Mouse (Mus musculus): ENCODE data around the gene Tmc3. TPM values are rescaled to one million over a fixed set of nuclear protein-coding genes. Genes with fewer than 3 reads are reported as not detected.

The Tmc3 gene
- polyA plus RNA-seq, 1 experiment from 2014 or later: 0.33 TPM

GRCm38 (mm10) chr7:83667936-83668645 is 83.4 kb downstream of the Tmc3 start:
- Histone ChIP-seq H3K9ac (ENCODE audit: low read depth, low read length) (no peak overlapping the region), H3K4me2 (ENCODE audit: low read length) (no peak overlapping the region), H3K4me1 (ENCODE audit: control insufficient read depth, insufficient read depth, low read depth, low read length) (no peaks in the 10 kb centered on the region), H3K36me3 (ENCODE audit: control insufficient read depth, insufficient read depth, low read length) (no peaks in the 10 kb centered on the region), H3K27me3 (replicated peaks; ENCODE audit: control insufficient read depth, insufficient read depth, low read length) (no peaks in the 10 kb centered on the region), H3K27ac (ENCODE audit: low read depth, low read length) (no peak overlapping the region), H3K4me3 (ENCODE audit: low read length) (no peak overlapping the region), H3K9me3 (ENCODE audit: control insufficient read depth, low read length) (no peaks in the 10 kb centered on the region)
- no peak for ATAC-seq
- 87% methylated on average over 5 of the region's 5 CpGs for WGBS

GRCm38 (mm10) chr7:83668724-83669123 is 84.0 kb downstream of the Tmc3 start:
- peak; percentile 85 for ATAC-seq
- H3K4me3 ChIP-seq (ENCODE audit: low read length): no peak overlapping the region
- no peak overlapping the region for H3K4me2 ChIP-seq (ENCODE audit: low read length)
- H3K36me3 ChIP-seq (ENCODE audit: control insufficient read depth, insufficient read depth, low read length): no peaks in the 10 kb centered on the region
- no peaks in the 10 kb centered on the region for H3K27me3 ChIP-seq (replicated peaks; ENCODE audit: control insufficient read depth, insufficient read depth, low read length)
- no peaks in the 10 kb centered on the region for H3K9me3 ChIP-seq (ENCODE audit: control insufficient read depth, low read length)
- 15% methylated on average over 1 of the region's 1 CpGs for WGBS
- no peak overlapping the region for H3K9ac ChIP-seq (ENCODE audit: low read depth, low read length)
- H3K27ac ChIP-seq (ENCODE audit: low read depth, low read length): no peak overlapping the region
- H3K4me1 ChIP-seq (ENCODE audit: control insufficient read depth, insufficient read depth, low read depth, low read length): no peaks in the 10 kb centered on the region

DNA sequence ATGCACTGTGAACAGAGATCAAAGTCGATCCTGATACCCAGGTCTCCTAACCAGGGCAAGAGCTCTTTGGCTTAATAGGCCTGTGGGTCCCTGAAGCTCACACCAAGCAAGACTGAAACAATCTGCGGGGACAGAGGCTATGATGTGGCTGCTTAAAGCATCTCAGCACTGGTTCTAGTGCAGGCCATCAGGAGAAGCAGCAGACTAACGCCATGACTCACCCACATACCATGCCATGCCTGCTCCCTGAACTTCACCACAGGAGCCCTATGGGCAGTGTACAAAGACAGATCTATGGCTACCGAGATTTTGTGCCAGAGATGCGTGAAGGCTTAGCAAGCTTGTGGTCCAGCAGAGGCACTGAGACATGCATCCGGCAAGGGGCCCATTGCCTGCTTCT is 86.8 kb downstream of the Tmc3 start:
- Histone ChIP-seq H3K36me3 (ENCODE audit: control insufficient read depth, insufficient read depth, low read length) (no peaks in the 10 kb centered on the region), H3K27ac (ENCODE audit: low read depth, low read length) (no peak overlapping the region), H3K9me3 (ENCODE audit: control insufficient read depth, low read length) (no peaks in the 10 kb centered on the region), H3K4me2 (ENCODE audit: low read length) (no peak overlapping the region), H3K27me3 (replicated peaks; ENCODE audit: control insufficient read depth, insufficient read depth, low read length) (no peaks in the 10 kb centered on the region), H3K4me1 (ENCODE audit: control insufficient read depth, insufficient read depth, low read depth, low read length) (no peaks in the 10 kb centered on the region), H3K9ac (ENCODE audit: low read depth, low read length) (no peak overlapping the region), H3K4me3 (ENCODE audit: low read length) (no peak overlapping the region)
- no peak for ATAC-seq
- WGBS: 91% methylated on average over 6 of the region's 6 CpGs

Other genes with a start within 250 kb of the Tmc3 start
- 6.6 and 7.3 TPM in 2 replicates for gene Stard5, start 47.0 kb downstream of the Tmc3 start, polyA plus RNA-seq (2015; fragmentation: Nextera tagmentation; extraction: Ambion mirVana)
- gene Il16, start 160.8 kb downstream of the Tmc3 start, polyA plus RNA-seq (2015; fragmentation: Nextera tagmentation; extraction: Ambion mirVana): 1.1 and 1.2 TPM in 2 replicates
- gene Cfap161, start 210.0 kb downstream of the Tmc3 start, polyA plus RNA-seq (2015; fragmentation: Nextera tagmentation; extraction: Ambion mirVana): 1.8 and 2.0 TPM in 2 replicates